Comparison of ENCODE assay signal across 30 mouse cellular contexts in the genomic region with DNA sequence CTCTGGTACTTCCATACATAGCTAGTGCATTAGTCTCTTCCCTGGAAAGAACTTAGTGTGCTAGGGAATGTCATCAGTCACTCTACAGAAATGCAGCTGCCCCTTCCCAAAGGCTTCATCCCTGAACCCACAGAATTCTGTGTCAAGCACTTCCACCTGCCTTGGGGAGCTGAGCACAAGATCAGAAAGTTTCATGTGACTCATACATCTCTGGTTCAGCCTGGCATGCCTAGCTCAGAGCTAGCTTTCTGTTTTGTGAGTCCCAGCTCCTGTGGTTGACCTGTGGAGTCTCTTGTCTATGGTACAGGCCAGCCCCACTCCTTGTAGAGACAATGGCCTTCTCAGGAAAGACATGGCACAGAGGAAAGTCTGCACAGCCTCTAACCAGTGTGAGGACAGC.
"Had no signal": no experiment of that assay in that cellular context is flagged by ENCODE, and none has a peak within 500 bp of the region (broad histone marks: within the 10 kb centered on the region; RNA-seq: fewer than 3 reads in every experiment).

No protein-coding gene starts in this region.

- ATAC-seq: liver, embryonic 12.5 days; liver, postnatal 0 days; lung, postnatal 0 days; midbrain, embryonic 16.5 days had no signal

- H3K36me3 ChIP-seq: limb, embryonic 10.5 days; limb, embryonic 12.5 days; limb, embryonic 13.5 days; limb, embryonic 15.5 days; liver, embryonic 12.5 days; liver, embryonic 13.5 days; liver, embryonic 15.5 days; lung, embryonic 15.5 days; midbrain, embryonic 10.5 days; midbrain, embryonic 12.5 days; midbrain, embryonic 13.5 days; midbrain, embryonic 15.5 days; neural tube, embryonic 12.5 days had no signal

- H3K4me1 ChIP-seq: limb, embryonic 10.5 days; limb, embryonic 12.5 days; limb, embryonic 13.5 days; limb, embryonic 15.5 days; liver, embryonic 12.5 days; liver, embryonic 13.5 days; liver, embryonic 15.5 days; lung, embryonic 15.5 days; megakaryocyte, embryonic 14.5 days; neural tube, embryonic 12.5 days had no signal

- H3K27me3 ChIP-seq: limb, embryonic 13.5 days; limb, embryonic 15.5 days; liver, embryonic 12.5 days; liver, embryonic 13.5 days; liver, embryonic 15.5 days; lung, embryonic 15.5 days; megakaryocyte, embryonic 14.5 days; midbrain, embryonic 15.5 days; neural tube, embryonic 12.5 days had no signal

- H3K27ac ChIP-seq: limb, embryonic 10.5 days; limb, embryonic 12.5 days; limb, embryonic 13.5 days; limb, embryonic 15.5 days; liver, embryonic 12.5 days; liver, embryonic 13.5 days; liver, embryonic 14.5 days; liver, embryonic 15.5 days; lung, embryonic 15.5 days; macrophage; midbrain, embryonic 12.5 days; midbrain, embryonic 13.5 days; midbrain, embryonic 15.5 days; neural tube, embryonic 12.5 days had no signal

- H3K4me3 ChIP-seq: limb, embryonic 10.5 days; limb, embryonic 12.5 days; limb, embryonic 13.5 days; limb, embryonic 15.5 days; liver, embryonic 12.5 days; liver, embryonic 13.5 days; liver, embryonic 15.5 days; lung, embryonic 15.5 days; midbrain, embryonic 10.5 days; midbrain, embryonic 12.5 days; midbrain, embryonic 13.5 days; midbrain, embryonic 15.5 days; myocyte; neural tube, embryonic 12.5 days had no signal

- DNase-seq: left cerebral cortex, postnatal 4 days; liver; liver, embryonic 13.5 days; liver, postnatal 0 days; lung, adult 18-20 months; lung, adult 2 months; lung, embryonic 14.5 days; lung, postnatal 10 days; lung, postnatal 14 days; lung, postnatal 36 days; lung, postnatal 4 days; midbrain, embryonic 14.5 days had no signal

- H3K9me3 ChIP-seq: limb, embryonic 10.5 days; limb, embryonic 12.5 days; limb, embryonic 13.5 days; limb, embryonic 15.5 days; liver, embryonic 12.5 days; liver, embryonic 13.5 days; liver, embryonic 15.5 days; lung, embryonic 15.5 days; midbrain, embryonic 10.5 days; midbrain, embryonic 12.5 days; midbrain, embryonic 13.5 days; midbrain, embryonic 15.5 days; neural tube, embryonic 12.5 days had no signal
